Mouse (Mus musculus) cerebellum, adult 11-12 months (tissue): ENCODE results near the gene Thap4.
"Not testable (repeated sequence)": the region's sequence is repeated elsewhere in the genome, so short reads cannot be mapped to it uniquely, and the experiment has no call there.

Experiments
- DNase-seq: peaks from one replicate; pipeline ENCODE4 v3.0.0; 2022

The Thap4 gene

GRCm38 (mm10) chr1:93688154-93688553 is 66.5 kb downstream of the Thap4 start:
- no peak for DNase-seq

GRCm38 (mm10) chr1:93686961-93687320 is 67.7 kb downstream of the Thap4 start:
- no peak for DNase-seq

- DNase-seq = peak; percentile 38
Observed at GRCm38 (mm10) chr1:93686245-93686960, 68.3 kb downstream of the Thap4 start.

- DNase-seq = peak; percentile 50
Observed at GRCm38 (mm10) chr1:93685401-93686244, 69.0 kb downstream of the Thap4 start, which contains the start of gene Bok. Bok (plus strand) TSS chr1:93685660.

GRCm38 (mm10) chr1:93679889-93680568 is 74.6 kb downstream of the Thap4 start:
- no peak for DNase-seq

- no peak for DNase-seq
Observed at GRCm38 (mm10) chr1:93678386-93678785, 76.3 kb downstream of the Thap4 start.

GRCm38 (mm10) chr1:93672682-93673081 is 82.0 kb downstream of the Thap4 start:
- no peak for DNase-seq

- no peak for DNase-seq
Observed at GRCm38 (mm10) chr1:93669941-93670340, 84.7 kb downstream of the Thap4 start.

GRCm38 (mm10) chr1:93668791-93669548 is 85.7 kb downstream of the Thap4 start:
- DNase-seq = peak; percentile 57

- no peak for DNase-seq
Observed at GRCm38 (mm10) chr1:93667760-93668400, 86.8 kb downstream of the Thap4 start.

- DNase-seq = not testable (repeated sequence)
Observed at GRCm38 (mm10) chr1:93658559-93658958, 96.1 kb downstream of the Thap4 start, which contains the start of gene Stk25. Stk25 (minus strand) TSS chr1:93658659.

GRCm38 (mm10) chr1:93657025-93657360 is 97.7 kb downstream of the Thap4 start:
- DNase-seq = no peak

- no peak for DNase-seq
Observed at GRCm38 (mm10) chr1:93656325-93657024, 98.2 kb downstream of the Thap4 start.

GRCm38 (mm10) chr1:93654798-93655197 is 99.9 kb downstream of the Thap4 start:
- no peak for DNase-seq

- DNase-seq = no peak
Observed at GRCm38 (mm10) chr1:93654275-93654674, 100.4 kb downstream of the Thap4 start.
